Mouse (Mus musculus): ENCODE results near the gene Mcm6. TPM values are rescaled to one million over a fixed set of nuclear protein-coding genes. Genes with fewer than 3 reads are reported as not detected.
"Not testable (repeated sequence)": the region's sequence is repeated elsewhere in the genome, so short reads cannot be mapped to it uniquely, and the experiment has no call there.

The Mcm6 gene
- polyA plus RNA-seq, 1 experiment from 2014 or later: 138 TPM

GRCm38 (mm10) chr1:128328218-128328617 is 31.2 kb downstream of the Mcm6 start, which contains the start of gene Lct:
Gene Lct, minus strand, starts transcription at chr1:128328318.
- H3K4me2 ChIP-seq (ENCODE audit: low read length): no peak within 1 kb of the TSS
- H3K9me3 ChIP-seq (ENCODE audit: control insufficient read depth, low read length): no peaks in the 10 kb centered on the region
- no peak within 1 kb of the TSS for H3K27ac ChIP-seq (replicated peaks in 1 of 2; ENCODE audit: control insufficient read depth in 1 of 2, insufficient read depth in 1 of 2, low read depth in 2 of 2, low read length in 2 of 2)
- H3K27me3 ChIP-seq (ENCODE audit: control insufficient read depth, insufficient read depth, low read length): no peaks in the 10 kb centered on the region
- peaks cover 3 to 5% of the 10 kb centered on the region in 2 experiments; a peak in 2 of 4 replicates for H3K4me1 ChIP-seq (ENCODE audit: control insufficient read depth in 2 of 2, insufficient read depth in 2 of 2, low read length in 2 of 2)
- no peak within 1 kb of the TSS for H3K4me3 ChIP-seq (ENCODE audit: control insufficient read depth in 1 of 2, insufficient read depth in 1 of 2, low read depth in 1 of 2, low read length in 2 of 2)
- H3K36me3 ChIP-seq (ENCODE audit: control insufficient read depth, insufficient read depth, low read length): peaks cover 56% of the 10 kb centered on the region
- 65% methylated on average over 3 of the region's 3 CpGs for WGBS
- ATAC-seq (ENCODE audit: insufficient number of reproducible peaks, insufficient read depth, low FRiP score, low read depth): no peak
- H3K9ac ChIP-seq (ENCODE audit: low read length): no peak within 1 kb of the TSS

GRCm38 (mm10) chr1:128327165-128327564 is 32.3 kb downstream of the Mcm6 start:
- WGBS: 85% methylated on average over 1 of the region's 1 CpGs
- H3K4me1 ChIP-seq (ENCODE audit: control insufficient read depth in 2 of 2, insufficient read depth in 2 of 2, low read length in 2 of 2): peaks cover 5 to 6% of the 10 kb centered on the region in 2 experiments; a peak in 2 of 4 replicates
- H3K4me2 ChIP-seq (ENCODE audit: low read length): no peak overlapping the region
- no peaks in the 10 kb centered on the region for H3K9me3 ChIP-seq (ENCODE audit: control insufficient read depth, low read length)
- peaks cover 45% of the 10 kb centered on the region for H3K36me3 ChIP-seq (ENCODE audit: control insufficient read depth, insufficient read depth, low read length)
- no peak overlapping the region for H3K9ac ChIP-seq (ENCODE audit: low read length)
- ATAC-seq (ENCODE audit: insufficient number of reproducible peaks, insufficient read depth, low FRiP score, low read depth): no peak
- H3K4me3 ChIP-seq (ENCODE audit: control insufficient read depth in 1 of 2, insufficient read depth in 1 of 2, low read depth in 1 of 2, low read length in 2 of 2): no peak overlapping the region
- H3K27ac ChIP-seq (replicated peaks in 1 of 2; ENCODE audit: control insufficient read depth in 1 of 2, insufficient read depth in 1 of 2, low read depth in 2 of 2, low read length in 2 of 2): no peak overlapping the region
- no peaks in the 10 kb centered on the region for H3K27me3 ChIP-seq (ENCODE audit: control insufficient read depth, insufficient read depth, low read length)

- H3K4me1 ChIP-seq (ENCODE audit: control insufficient read depth in 2 of 2, insufficient read depth in 2 of 2, low read length in 2 of 2): peaks cover 5 to 6% of the 10 kb centered on the region in 2 experiments; a peak in 2 of 4 replicates
- no peaks in the 10 kb centered on the region for H3K9me3 ChIP-seq (ENCODE audit: control insufficient read depth, low read length)
- no peaks in the 10 kb centered on the region for H3K27me3 ChIP-seq (ENCODE audit: control insufficient read depth, insufficient read depth, low read length)
- no peak overlapping the region for H3K27ac ChIP-seq (replicated peaks in 1 of 2; ENCODE audit: control insufficient read depth in 1 of 2, insufficient read depth in 1 of 2, low read depth in 2 of 2, low read length in 2 of 2)
- no peak overlapping the region for H3K9ac ChIP-seq (ENCODE audit: low read length)
- peaks cover 21% of the 10 kb centered on the region for H3K36me3 ChIP-seq (ENCODE audit: control insufficient read depth, insufficient read depth, low read length)
- H3K4me3 ChIP-seq (ENCODE audit: control insufficient read depth in 1 of 2, insufficient read depth in 1 of 2, low read depth in 1 of 2, low read length in 2 of 2): no peak overlapping the region
- WGBS: 87% methylated on average over 2 of the region's 2 CpGs
- ATAC-seq (ENCODE audit: insufficient number of reproducible peaks, insufficient read depth, low FRiP score, low read depth): no peak
- H3K4me2 ChIP-seq (ENCODE audit: low read length): no peak overlapping the region
Measured at GRCm38 (mm10) chr1:128324776-128325175, 34.7 kb downstream of the Mcm6 start.

GRCm38 (mm10) chr1:128323026-128323643 is 36.3 kb downstream of the Mcm6 start:
- Histone ChIP-seq H3K4me1 (ENCODE audit: control insufficient read depth in 2 of 2, insufficient read depth in 2 of 2, low read length in 2 of 2) (peaks cover 5 to 6% of the 10 kb centered on the region in 2 experiments; a peak in 2 of 4 replicates), H3K9ac (ENCODE audit: low read length) (no peak overlapping the region), H3K9me3 (ENCODE audit: control insufficient read depth, low read length) (no peaks in the 10 kb centered on the region), H3K4me2 (ENCODE audit: low read length) (no peak overlapping the region), H3K27ac (replicated peaks in 1 of 2; ENCODE audit: control insufficient read depth in 1 of 2, insufficient read depth in 1 of 2, low read depth in 2 of 2, low read length in 2 of 2) (no peak overlapping the region), H3K36me3 (ENCODE audit: control insufficient read depth, insufficient read depth, low read length) (0 out of 2 replicates have a peak, but pooled peaks cover 12% of the 10 kb centered on the region), H3K4me3 (ENCODE audit: control insufficient read depth in 1 of 2, insufficient read depth in 1 of 2, low read depth in 1 of 2, low read length in 2 of 2) (no peak overlapping the region), H3K27me3 (ENCODE audit: control insufficient read depth, insufficient read depth, low read length) (no peaks in the 10 kb centered on the region)
- 73% methylated on average over 8 of the region's 8 CpGs for WGBS
- ATAC-seq (ENCODE audit: insufficient number of reproducible peaks, insufficient read depth, low FRiP score, low read depth): no peak

- not testable (repeated sequence) for H3K9me3 ChIP-seq (ENCODE audit: control insufficient read depth, low read length); H3K27me3 ChIP-seq (ENCODE audit: control insufficient read depth, insufficient read depth, low read length); H3K4me3 ChIP-seq (ENCODE audit: control insufficient read depth in 1 of 2, insufficient read depth in 1 of 2, low read depth in 1 of 2, low read length in 2 of 2); ATAC-seq (ENCODE audit: insufficient number of reproducible peaks, insufficient read depth, low FRiP score, low read depth); H3K27ac ChIP-seq (replicated peaks in 1 of 2; ENCODE audit: control insufficient read depth in 1 of 2, insufficient read depth in 1 of 2, low read depth in 2 of 2, low read length in 2 of 2); H3K4me1 ChIP-seq (ENCODE audit: control insufficient read depth in 2 of 2, insufficient read depth in 2 of 2, low read length in 2 of 2); H3K9ac ChIP-seq (ENCODE audit: low read length); H3K4me2 ChIP-seq (ENCODE audit: low read length); H3K36me3 ChIP-seq (ENCODE audit: control insufficient read depth, insufficient read depth, low read length)
- WGBS: 90% methylated on average over 6 of the region's 6 CpGs
Measured at GRCm38 (mm10) chr1:128319266-128319665, 40.2 kb downstream of the Mcm6 start.

- 60% methylated on average over 4 of the region's 4 CpGs for WGBS
- Histone ChIP-seq H3K27ac (replicated peaks in 1 of 2; ENCODE audit: control insufficient read depth in 1 of 2, insufficient read depth in 1 of 2, low read depth in 2 of 2, low read length in 2 of 2) (no peak overlapping the region), H3K27me3 (ENCODE audit: control insufficient read depth, insufficient read depth, low read length) (no peaks in the 10 kb centered on the region), H3K9ac (ENCODE audit: low read length) (no peak overlapping the region), H3K4me3 (ENCODE audit: control insufficient read depth in 1 of 2, insufficient read depth in 1 of 2, low read depth in 1 of 2, low read length in 2 of 2) (no peak overlapping the region), H3K4me2 (ENCODE audit: low read length) (no peak overlapping the region), H3K36me3 (ENCODE audit: control insufficient read depth, insufficient read depth, low read length) (no peaks in the 10 kb centered on the region), H3K9me3 (ENCODE audit: control insufficient read depth, low read length) (no peaks in the 10 kb centered on the region), H3K4me1 (ENCODE audit: control insufficient read depth in 2 of 2, insufficient read depth in 2 of 2, low read length in 2 of 2) (no peaks in the 10 kb centered on the region)
- no peak for ATAC-seq (ENCODE audit: insufficient number of reproducible peaks, insufficient read depth, low FRiP score, low read depth)
Measured at GRCm38 (mm10) chr1:128314665-128315064, 44.8 kb downstream of the Mcm6 start.

GRCm38 (mm10) chr1:128309043-128309442 is 50.4 kb downstream of the Mcm6 start:
- no peak overlapping the region for H3K27ac ChIP-seq (replicated peaks in 1 of 2; ENCODE audit: control insufficient read depth in 1 of 2, insufficient read depth in 1 of 2, low read depth in 2 of 2, low read length in 2 of 2)
- no peaks in the 10 kb centered on the region for H3K36me3 ChIP-seq (ENCODE audit: control insufficient read depth, insufficient read depth, low read length)
- no peaks in the 10 kb centered on the region for H3K27me3 ChIP-seq (ENCODE audit: control insufficient read depth, insufficient read depth, low read length)
- H3K9ac ChIP-seq (ENCODE audit: low read length): no peak overlapping the region
- no peak overlapping the region for H3K4me3 ChIP-seq (ENCODE audit: control insufficient read depth in 1 of 2, insufficient read depth in 1 of 2, low read depth in 1 of 2, low read length in 2 of 2)
- no peak overlapping the region for H3K4me2 ChIP-seq (ENCODE audit: low read length)
- 77% methylated on average over 3 of the region's 3 CpGs for WGBS
- no peak for ATAC-seq (ENCODE audit: insufficient number of reproducible peaks, insufficient read depth, low FRiP score, low read depth)
- H3K9me3 ChIP-seq (ENCODE audit: control insufficient read depth, low read length): no peaks in the 10 kb centered on the region
- no peaks in the 10 kb centered on the region for H3K4me1 ChIP-seq (ENCODE audit: control insufficient read depth in 2 of 2, insufficient read depth in 2 of 2, low read length in 2 of 2)

GRCm38 (mm10) chr1:128303900-128304299 is 55.6 kb downstream of the Mcm6 start:
- no peak overlapping the region for H3K4me3 ChIP-seq (ENCODE audit: control insufficient read depth in 1 of 2, insufficient read depth in 1 of 2, low read depth in 1 of 2, low read length in 2 of 2)

More at GRCm38 (mm10) chr1:128303900-128304299, 55.6 kb downstream of the Mcm6 start:
- no peaks in the 10 kb centered on the region for H3K9me3 ChIP-seq (ENCODE audit: control insufficient read depth, low read length)
- 89% methylated on average over 16 of the region's 16 CpGs for WGBS
- no peak for ATAC-seq (ENCODE audit: insufficient number of reproducible peaks, insufficient read depth, low FRiP score, low read depth)
- no peak overlapping the region for H3K27ac ChIP-seq (replicated peaks in 1 of 2; ENCODE audit: control insufficient read depth in 1 of 2, insufficient read depth in 1 of 2, low read depth in 2 of 2, low read length in 2 of 2)
- H3K9ac ChIP-seq (ENCODE audit: low read length): no peak overlapping the region
- no peak overlapping the region for H3K4me2 ChIP-seq (ENCODE audit: low read length)
- no peaks in the 10 kb centered on the region for H3K4me1 ChIP-seq (ENCODE audit: control insufficient read depth in 2 of 2, insufficient read depth in 2 of 2, low read length in 2 of 2)
- no peaks in the 10 kb centered on the region for H3K36me3 ChIP-seq (ENCODE audit: control insufficient read depth, insufficient read depth, low read length)
- no peaks in the 10 kb centered on the region for H3K27me3 ChIP-seq (ENCODE audit: control insufficient read depth, insufficient read depth, low read length)
